Mouse (Mus musculus): Measurements from ENCODE around the gene Ly6g5b.

The Ly6g5b gene

GRCm38 (mm10) chr17:35080248-35080647, 35.0 kb downstream of the Ly6g5b start:
- DNase-seq (ENCODE audit: low read depth, low spot score), result no peak

DNA sequence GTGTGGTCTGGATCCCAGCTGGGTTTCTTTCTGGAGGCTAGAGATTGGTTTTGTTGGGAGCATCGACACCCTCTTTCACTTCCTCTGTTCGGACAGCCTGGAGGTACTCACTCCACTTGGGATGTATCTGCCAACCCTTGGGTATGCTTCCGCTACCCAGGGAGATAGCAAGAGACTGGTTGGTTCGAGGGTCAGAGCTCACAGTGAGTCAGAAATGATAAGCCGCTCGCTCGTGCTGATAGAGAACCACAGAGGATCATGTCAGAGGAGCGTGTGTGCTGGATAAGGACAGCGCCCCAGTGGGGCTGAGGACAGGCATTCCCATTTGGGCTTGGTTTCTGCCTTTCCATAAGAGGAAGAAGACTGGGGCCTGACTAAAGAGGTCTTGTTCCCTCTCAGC, 35.5 kb downstream of the Ly6g5b start:
- DNase-seq (ENCODE audit: low read depth, low spot score), result no peak

DNA sequence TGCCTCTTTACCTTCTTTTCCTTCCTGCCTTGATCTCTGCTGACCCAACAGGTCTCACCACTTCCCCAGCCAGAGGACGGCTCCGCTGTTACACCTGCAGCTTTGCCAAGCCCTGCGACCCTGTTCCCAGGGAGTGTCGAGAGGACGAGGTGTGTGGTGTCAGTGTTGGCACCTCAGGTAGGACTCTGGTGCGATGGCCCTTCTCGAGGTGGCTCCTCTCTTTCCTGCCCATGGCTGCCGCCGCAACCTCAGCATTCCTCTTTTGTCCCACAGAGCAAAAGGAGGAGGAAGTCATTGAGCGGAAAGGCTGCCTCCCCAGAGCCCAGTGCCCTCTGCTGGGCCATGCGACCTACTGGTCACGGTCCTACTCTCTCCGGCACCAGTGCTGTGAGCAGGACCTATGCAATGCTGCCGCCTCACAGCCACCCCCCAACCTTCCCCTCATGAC, 37.4 kb downstream of the Ly6g5b start, which contains the start of gene Ly6g6d:
TSS of gene Ly6g6d (minus strand) at position 280 of the 448 bp plus-strand sequence.
- no peak for DNase-seq (ENCODE audit: low read depth, low spot score)

- no peak for DNase-seq (ENCODE audit: low read depth, low spot score)
Measured at GRCm38 (mm10) chr17:35077285-35077684, 37.9 kb downstream of the Ly6g5b start.

GRCm38 (mm10) chr17:35076507-35077176, 38.6 kb downstream of the Ly6g5b start, which contains the start of gene Ly6g6e:
Gene Ly6g6e (plus strand): TSS chr17:35076902.
- no peak for DNase-seq (ENCODE audit: low read depth, low spot score)

- DNase-seq (ENCODE audit: low read depth, low spot score), result no peak
Measured at GRCm38 (mm10) chr17:35074097-35074496, 41.1 kb downstream of the Ly6g5b start.

DNA sequence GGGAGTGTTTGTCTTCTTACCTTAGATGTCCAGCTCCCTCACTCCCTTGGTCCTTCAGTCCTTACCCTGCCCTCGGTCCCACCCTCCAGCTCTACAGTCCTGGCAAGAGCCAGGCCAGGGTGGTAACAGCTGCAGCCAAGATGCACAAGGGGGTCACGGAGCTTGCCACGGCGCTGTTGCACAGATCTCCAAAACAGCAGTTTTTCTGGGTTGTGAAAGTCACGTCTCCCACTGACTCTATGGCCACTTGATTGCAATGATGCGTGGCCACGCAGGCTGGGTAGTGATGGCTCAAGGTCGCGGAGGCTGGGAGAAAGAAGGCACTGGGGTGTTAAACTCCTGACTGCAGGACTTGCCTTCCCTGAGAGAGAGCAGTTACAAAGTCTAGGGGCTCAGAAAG, 43.8 kb downstream of the Ly6g5b start:
- DNase-seq (ENCODE audit: low read depth, low spot score), result no peak

- no peak for DNase-seq (ENCODE audit: low read depth, low spot score)
Measured at GRCm38 (mm10) chr17:35070556-35071229, 44.5 kb downstream of the Ly6g5b start.

DNA sequence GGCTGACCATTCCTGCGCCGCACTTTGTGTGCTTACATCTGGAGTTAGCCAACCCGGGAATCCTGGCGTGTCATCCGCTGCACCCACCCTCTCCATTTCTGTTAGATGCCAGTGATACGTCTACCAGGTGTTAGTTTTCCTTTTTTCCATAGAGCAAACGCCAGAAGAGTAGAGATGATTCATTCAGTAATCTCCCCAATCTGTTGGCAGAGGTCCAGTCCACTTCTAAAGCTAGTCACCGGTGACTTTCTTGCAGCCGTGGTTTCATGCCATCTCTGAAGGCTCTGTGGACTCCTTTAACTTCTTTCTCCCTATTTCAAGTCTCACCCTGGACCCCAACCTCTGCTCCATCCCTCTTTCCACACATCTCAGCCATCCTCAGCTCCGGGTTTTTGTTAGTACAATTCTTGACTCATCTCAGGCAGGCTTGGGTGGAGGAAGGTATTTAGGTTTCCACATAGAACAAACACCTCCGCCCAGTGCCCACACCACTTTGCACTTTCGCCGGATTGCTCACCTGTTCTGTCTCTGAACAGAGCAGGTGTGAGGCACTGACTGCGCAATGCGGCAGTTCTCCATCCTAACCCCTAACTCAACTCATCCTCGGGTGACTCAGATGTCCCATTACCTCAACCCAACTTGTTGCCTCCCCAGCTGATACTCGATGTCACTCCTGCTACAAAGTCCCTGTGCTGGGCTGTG, 46.9 kb downstream of the Ly6g5b start:
- DNase-seq (ENCODE audit: low read depth, low spot score), result no peak

GRCm38 (mm10) chr17:35066084-35066483, 49.1 kb downstream of the Ly6g5b start, which contains the start of gene Mpig6b:
Gene Mpig6b (minus strand): TSS chr17:35066184.
- DNase-seq (ENCODE audit: low read depth, low spot score), result no peak

GRCm38 (mm10) chr17:35064951-35065947, 50.0 kb downstream of the Ly6g5b start, which contains the start of gene Ly6g6c:
Gene Ly6g6c (plus strand): TSS chr17:35065388.
- peak; percentile 56 for DNase-seq (ENCODE audit: low read depth, low spot score)

DNA sequence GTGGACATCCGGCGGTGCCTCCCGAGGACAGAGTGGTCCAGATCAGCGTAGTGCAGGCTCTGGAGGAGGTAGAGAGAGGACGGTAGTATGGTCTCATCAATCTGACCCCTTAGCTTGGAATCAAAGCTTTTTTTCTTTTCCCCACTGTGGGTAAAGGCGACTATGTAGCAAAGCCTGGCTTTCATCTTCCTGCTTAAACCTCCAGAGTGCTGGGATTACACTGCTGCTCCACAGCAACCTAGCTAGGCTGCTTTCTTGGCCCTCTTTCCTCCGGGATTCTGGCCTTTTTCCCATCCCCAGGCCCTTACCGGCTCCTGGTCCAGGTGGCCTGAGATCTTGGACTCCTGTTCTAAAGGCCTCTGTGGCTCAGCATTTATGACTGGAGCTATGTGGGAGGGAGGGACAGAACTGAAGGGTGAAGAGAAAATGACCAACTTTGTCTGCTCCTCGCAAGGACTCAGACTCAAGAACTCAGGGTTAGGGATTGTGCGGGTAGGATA, 50.8 kb downstream of the Ly6g5b start:
- no peak for DNase-seq (ENCODE audit: low read depth, low spot score)

Measured in WW6 (cell line).